Mouse (Mus musculus): ENCODE data around the gene Celf2.

- no peak for TF ChIP-seq CTCF (IDR thresholded peaks at IDR 0.05; ENCODE audit: control insufficient read depth, insufficient read depth, low read length)
- no peak for TF ChIP-seq POLR2A (IDR thresholded peaks at IDR 0.05; ENCODE audit: borderline replicate concordance, control insufficient read depth, low read depth, low read length)
Measured at GRCm38 (mm10) chr2:7013126-7013525, 496.2 kb downstream of the Celf2 start.
